Mouse (Mus musculus) limb, embryonic 11.5 days (tissue): ENCODE measurements around the gene Mia2. TPM values are rescaled to one million over a fixed set of nuclear protein-coding genes. Genes with fewer than 3 reads are reported as not detected.
A peak's percentile ranks its signal among the peaks of the same experiment; 100 is the strongest.

Experiments
- ATAC-seq: fragments of 200-750 bp; cut with Nextera tagmentation; 2 replicates; pipeline ENCODE4 v1.8.0; 2017; ENCODE audit warnings: low read depth; ENCODE audit not compliant: insufficient number of reproducible peaks, low FRiP score, low TSS enrichment
- DNase-seq: peaks from one replicate; pipeline ENCODE4 v3.0.0-alpha.2; 2015; ENCODE audit warnings: low spot score
- H3K27ac ChIP-seq: fragments of 300-500 bp; sonication (generic); replicated peaks from 2 replicates; pipeline ENCODE4 v1.5.1; 2014; ENCODE audit warnings: low read depth, mild to moderate bottlenecking, low read length
- H3K27me3 ChIP-seq: fragments of 300-500 bp; sonication (generic); 2 replicates; pipeline ENCODE4 v1.6.1; 2014; ENCODE audit warnings: mild to moderate bottlenecking, low read length, mixed read lengths; ENCODE audit not compliant: control insufficient read depth, insufficient read depth
- H3K36me3 ChIP-seq: fragments of 300-500 bp; sonication (generic); 2 replicates; pipeline ENCODE4 v1.6.1; 2014; ENCODE audit warnings: mild to moderate bottlenecking, low read length, moderate library complexity, mixed read lengths; ENCODE audit not compliant: control insufficient read depth, insufficient read depth
- H3K4me1 ChIP-seq: fragments of 300-500 bp; sonication (generic); 2 replicates; pipeline ENCODE4 v1.6.1; 2014; ENCODE audit warnings: low read length, mixed read lengths; ENCODE audit not compliant: control insufficient read depth, insufficient read depth
- H3K4me2 ChIP-seq: fragments of 300-500 bp; sonication (generic); 2 replicates; pipeline ENCODE4 v1.6.1; 2014; ENCODE audit warnings: low read depth, mild to moderate bottlenecking, moderate library complexity; ENCODE audit not compliant: severe bottlenecking
- H3K4me3 ChIP-seq: fragments of 300-500 bp; sonication (generic); 2 replicates; pipeline ENCODE4 v1.5.1; 2014; ENCODE audit warnings: low read depth, low read length
- H3K9ac ChIP-seq: fragments of 300-500 bp; sonication (generic); 2 replicates; pipeline ENCODE4 v1.6.1; 2014; ENCODE audit warnings: mild to moderate bottlenecking, low read length
- H3K9me3 ChIP-seq: fragments of 300-500 bp; sonication (generic); 2 replicates; pipeline ENCODE4 v1.6.1; 2016; ENCODE audit warnings: low read length; ENCODE audit not compliant: control insufficient read depth
- WGBS: fragments of 180-500 bp; shearing (Covaris S2); extraction: QIAGEN DNeasy Blood & Tissue Kit; methylation state at CpG from one replicate; pipeline ENCODE4 v1.1.7; 2014; 5-methylcytosine and 5-hydroxymethylcytosine counted together
- polyA plus RNA-seq: library from polyadenylated mRNA; unstranded; fragments of >200 nt; fragmentation: Nextera tagmentation; extraction: Ambion mirVana; gene quantifications from 2 replicates; pipeline ENCODE4 v1.2.1, GENCODE M21; 2014

Mia2 gene
- polyA plus RNA-seq, 1 experiment from 2014 or later = 65.9 TPM

GRCm38 (mm10) chr12:59107926-59108325 lies 12.3 kb downstream of the Mia2 start:
- WGBS = 88% methylated on average over 4 of the region's 4 CpGs
- ATAC-seq = no peak
- no peak for DNase-seq

DNA sequence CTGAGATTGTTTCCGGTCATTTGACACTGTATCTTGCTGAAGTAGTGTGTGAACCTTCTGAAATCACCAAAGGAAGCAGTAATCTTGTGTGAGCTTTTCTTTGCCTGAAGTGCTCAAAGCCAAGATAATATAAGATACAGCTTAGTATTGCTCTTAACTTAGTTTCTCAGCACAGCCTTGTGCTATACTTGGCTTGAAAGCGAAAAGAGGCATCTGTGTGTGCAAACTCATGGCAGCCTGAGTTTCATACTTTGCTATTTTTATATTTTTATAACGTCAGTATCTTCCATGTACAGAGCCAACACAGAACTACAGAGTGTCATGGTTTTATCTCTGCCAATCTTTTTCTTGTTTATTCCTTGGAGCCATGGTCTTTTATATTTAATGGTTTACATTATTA lies 21.6 kb downstream of the Mia2 start:
- DNase-seq (no peak), ATAC-seq (no peak)
- no peak overlapping the region for H3K4me3 ChIP-seq
- H3K4me2 ChIP-seq = no peak overlapping the region
- no peak overlapping the region for H3K27ac ChIP-seq
- no peaks in the 10 kb centered on the region for H3K9me3 ChIP-seq
- no peaks in the 10 kb centered on the region for H3K36me3 ChIP-seq
- WGBS = 90% methylated on average over 3 of the region's 3 CpGs
- no peak overlapping the region for H3K9ac ChIP-seq
- no peaks in the 10 kb centered on the region for H3K27me3 ChIP-seq
- no peaks in the 10 kb centered on the region for H3K4me1 ChIP-seq

More at GRCm38 (mm10) chr12:59107926-59108325, 12.3 kb downstream of the Mia2 start:
- Histone ChIP-seq H3K4me2 (no peak overlapping the region), H3K27me3 (no peaks in the 10 kb centered on the region), H3K9me3 (no peaks in the 10 kb centered on the region), H3K36me3 (no peaks in the 10 kb centered on the region), H3K4me1 (no peaks in the 10 kb centered on the region), H3K9ac (no peak overlapping the region), H3K4me3 (no peak overlapping the region), H3K27ac (no peak overlapping the region)

DNA sequence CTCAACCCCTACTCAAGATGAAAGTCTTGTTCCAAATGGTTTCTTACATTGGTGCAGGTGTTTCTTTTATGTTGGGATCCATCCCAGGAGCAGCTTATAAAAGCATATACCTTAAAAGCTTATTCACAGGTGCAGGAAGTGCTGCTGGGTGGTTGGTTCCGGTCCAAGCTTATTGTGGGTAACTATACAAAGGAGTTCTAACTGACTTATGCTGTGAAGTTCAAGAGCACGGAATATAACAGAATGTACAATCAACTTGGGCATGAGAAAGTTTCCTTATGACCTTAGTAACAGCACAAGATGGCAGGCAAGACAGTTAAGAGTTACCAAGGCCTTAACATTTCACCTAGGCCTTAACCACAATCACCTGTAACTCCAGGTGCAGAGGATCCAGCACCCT lies 29.8 kb downstream of the Mia2 start:
- H3K4me2 ChIP-seq = no peak overlapping the region
- H3K27me3 ChIP-seq = no peaks in the 10 kb centered on the region
- no peak for ATAC-seq
- H3K9ac ChIP-seq = no peak overlapping the region
- no peaks in the 10 kb centered on the region for H3K9me3 ChIP-seq
- no peaks in the 10 kb centered on the region for H3K36me3 ChIP-seq
- 90% methylated on average over 2 of the region's 2 CpGs for WGBS
- DNase-seq = no peak
- H3K27ac ChIP-seq = no peak overlapping the region
- H3K4me1 ChIP-seq = peaks cover 2% of the 10 kb centered on the region; the same call in 1 of the 2 replicates
- H3K4me3 ChIP-seq = no peak overlapping the region

DNA sequence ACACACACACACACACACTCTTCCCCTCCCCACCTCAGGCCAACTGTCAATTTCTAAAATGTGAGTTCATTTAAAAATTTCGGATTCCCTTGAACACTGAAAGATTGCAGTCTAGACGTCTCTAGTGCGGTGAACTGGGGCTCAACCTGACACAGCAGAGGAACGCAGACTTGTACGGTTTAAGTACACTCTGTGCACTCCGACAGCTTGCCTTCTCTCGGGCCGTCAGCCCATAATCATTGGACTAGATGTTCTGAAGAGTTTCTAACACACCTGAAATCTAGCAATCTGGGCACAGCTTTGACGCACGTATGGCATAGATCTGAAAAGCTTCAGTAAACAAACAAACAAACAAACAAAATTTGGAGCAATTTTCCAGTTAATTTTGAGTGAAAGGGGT lies 32.9 kb downstream of the Mia2 start:
- no peak for ATAC-seq
- DNase-seq = no peak
- no peak overlapping the region for H3K4me2 ChIP-seq

DNA sequence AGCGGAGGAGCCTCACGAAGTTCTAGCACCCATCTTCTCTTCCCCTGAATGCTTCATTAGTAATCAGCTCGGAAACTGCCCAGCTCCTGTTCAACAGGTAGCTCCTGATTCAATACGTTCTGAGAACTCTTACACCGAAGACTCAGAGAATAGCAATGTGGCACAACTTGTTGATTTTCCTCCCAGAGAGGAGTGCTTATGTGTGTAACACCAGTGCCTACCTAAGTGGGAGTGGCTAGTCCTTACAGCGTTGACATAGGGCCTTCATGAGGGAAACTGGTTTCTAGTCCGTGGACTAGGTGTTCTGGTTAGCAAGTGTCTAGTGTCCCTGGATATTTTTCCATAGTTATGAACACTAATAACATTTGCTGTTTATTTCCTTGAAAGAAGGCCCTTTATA lies 33.4 kb downstream of the Mia2 start:
- no peak overlapping the region for H3K4me2 ChIP-seq
- H3K27ac ChIP-seq = no peak overlapping the region
- WGBS = 59% methylated on average over 7 of the region's 7 CpGs
- no peaks in the 10 kb centered on the region for H3K27me3 ChIP-seq
- no peaks in the 10 kb centered on the region for H3K36me3 ChIP-seq
- ATAC-seq (no peak), DNase-seq (peak; percentile 25)
- no peak overlapping the region for H3K4me3 ChIP-seq
- peaks cover 2% of the 10 kb centered on the region; the same call in 1 of the 2 replicates for H3K4me1 ChIP-seq
- no peak overlapping the region for H3K9ac ChIP-seq
- H3K9me3 ChIP-seq = no peaks in the 10 kb centered on the region

More for the DNA sequence above, 32.9 kb downstream of the Mia2 start:
- Histone ChIP-seq H3K4me1 (peaks cover 2% of the 10 kb centered on the region; the same call in 1 of the 2 replicates), H3K4me3 (no peak overlapping the region), H3K9ac (no peak overlapping the region), H3K36me3 (no peaks in the 10 kb centered on the region), H3K27ac (no peak overlapping the region), H3K9me3 (no peaks in the 10 kb centered on the region), H3K27me3 (no peaks in the 10 kb centered on the region)
- WGBS = 87% methylated on average over 10 of the region's 10 CpGs

- peaks cover 2% of the 10 kb centered on the region; the same call in 1 of the 2 replicates for H3K4me1 ChIP-seq
- H3K4me2 ChIP-seq = peak overlapping the region; percentile 70; the same call in 1 of the 2 replicates
- 23% methylated on average over 6 of the region's 6 CpGs for WGBS
- peak; percentile 62 for DNase-seq
- peak; percentile 48; the same call in 1 of the 2 replicates for ATAC-seq
- H3K27ac ChIP-seq = no peak overlapping the region
- H3K4me3 ChIP-seq = peak overlapping the region; percentile 30
- no peaks in the 10 kb centered on the region for H3K36me3 ChIP-seq
- no peak overlapping the region for H3K9ac ChIP-seq
- no peaks in the 10 kb centered on the region for H3K9me3 ChIP-seq
- H3K27me3 ChIP-seq = no peaks in the 10 kb centered on the region
These were observed 34.0 kb downstream of the Mia2 start for GRCm38 (mm10) chr12:59129592-59129991.

DNA sequence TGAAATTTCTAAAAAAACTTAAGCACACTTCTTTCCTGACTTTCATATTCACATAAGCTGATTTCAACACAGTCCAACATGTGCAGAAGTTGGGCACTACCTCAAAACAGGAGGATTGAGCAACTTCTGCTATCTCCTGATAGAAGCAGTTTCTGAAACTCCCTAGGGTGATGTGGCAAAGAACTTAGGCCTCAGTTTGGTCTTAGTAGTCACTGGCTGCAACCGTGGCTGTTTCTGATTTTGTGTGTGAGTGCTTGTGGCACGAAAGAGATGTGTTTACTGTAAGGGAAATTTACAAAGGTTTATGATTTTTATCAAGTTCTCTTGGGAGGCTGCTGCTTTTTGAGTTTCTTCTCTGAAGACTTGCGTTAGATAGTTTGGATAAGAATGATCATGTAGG lies 34.6 kb downstream of the Mia2 start:
- peak overlapping the region; percentile 70 for H3K4me3 ChIP-seq
- H3K9ac ChIP-seq = peak overlapping the region; percentile 95; the same call in 1 of the 2 replicates
- H3K36me3 ChIP-seq = no peaks in the 10 kb centered on the region
- H3K9me3 ChIP-seq = no peaks in the 10 kb centered on the region
- H3K27ac ChIP-seq = peak overlapping the region; percentile 82; the same call in 1 of the 2 replicates
- H3K4me1 ChIP-seq = peaks cover 2% of the 10 kb centered on the region; the same call in 1 of the 2 replicates
- H3K27me3 ChIP-seq = no peaks in the 10 kb centered on the region
- ATAC-seq (no peak), DNase-seq (peak; percentile 41)
- 19% methylated on average over 3 of the region's 3 CpGs for WGBS
- H3K4me2 ChIP-seq = peak overlapping the region; percentile 70

DNA sequence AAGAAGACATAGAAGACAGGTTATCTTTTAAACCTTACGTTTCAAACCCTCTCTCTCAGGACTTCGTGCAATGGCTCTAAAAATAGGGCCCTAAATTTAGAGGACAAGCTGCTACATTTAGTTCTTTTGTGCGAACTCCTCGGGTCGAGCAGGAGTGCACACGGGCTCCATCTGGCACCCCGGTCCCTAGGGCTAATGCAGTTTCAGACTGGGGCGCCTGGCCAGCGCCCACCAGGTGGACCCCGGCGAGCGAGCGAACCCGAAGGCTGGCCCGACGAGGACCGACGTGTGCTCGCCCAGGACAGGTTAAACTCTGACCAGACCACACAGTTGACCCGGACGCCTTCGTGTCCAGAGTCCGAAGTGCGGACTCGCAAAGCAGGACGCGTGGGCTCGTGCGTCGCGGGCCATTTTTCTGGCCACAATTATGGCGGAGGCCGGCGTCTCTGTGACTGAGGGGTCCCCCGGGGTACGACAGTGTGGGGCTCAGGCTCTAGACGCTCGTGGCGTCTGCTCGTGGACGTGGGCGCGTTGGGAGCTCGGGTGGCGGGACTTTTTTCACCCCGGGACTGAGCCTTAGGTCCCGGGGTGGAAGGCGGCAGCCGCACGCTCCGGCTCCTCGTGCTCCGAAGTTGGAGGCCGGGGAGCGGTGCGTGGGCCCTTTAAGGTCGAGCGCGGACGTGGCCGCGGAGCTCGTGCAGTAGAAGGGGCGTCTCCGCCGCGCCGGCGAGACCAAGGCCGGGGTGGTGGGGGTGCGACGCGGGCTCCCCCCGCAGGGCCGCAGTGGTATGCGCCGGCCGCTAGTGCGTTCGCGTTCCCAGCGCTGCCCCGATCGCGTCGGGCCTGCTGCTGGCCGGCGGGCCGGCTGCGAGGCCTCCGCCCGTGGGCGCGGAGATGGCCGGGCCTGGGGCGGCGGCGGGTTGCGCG lies 35.3 kb downstream of the Mia2 start:
- no peaks in the 10 kb centered on the region for H3K9me3 ChIP-seq
- WGBS = under 1% methylated on average over 85 of the region's 100 CpGs
- peak overlapping the region; percentile 70 for H3K4me2 ChIP-seq
- H3K4me3 ChIP-seq = peak overlapping the region; percentile 70
- H3K9ac ChIP-seq = peak overlapping the region; percentile 95
- peak; percentile 95 for ATAC-seq
- H3K36me3 ChIP-seq = no peaks in the 10 kb centered on the region
- no peaks in the 10 kb centered on the region for H3K27me3 ChIP-seq
- H3K27ac ChIP-seq = peak overlapping the region; percentile 90
- DNase-seq = peak; percentile 95
- H3K4me1 ChIP-seq = peaks cover 2% of the 10 kb centered on the region; the same call in 1 of the 2 replicates
